Mouse (Mus musculus) frontal cortex, adult (tissue): ENCODE measurements around the gene Limd1.
A peak's percentile ranks its signal among the peaks of the same experiment; 100 is the strongest.
"Not testable (repeated sequence)": the region's sequence is repeated elsewhere in the genome, so short reads cannot be mapped to it uniquely, and the experiment has no call there.

Source experiments
- ATAC-seq: cut with Nextera tagmentation; 2 replicates; pipeline ENCODE4 v1.9.2; 2017; ENCODE audit warnings: mild to moderate bottlenecking, moderate library complexity, mixed read lengths; ENCODE audit not compliant: low TSS enrichment

Limd1 gene

GRCm38 (mm10) chr9:123478586-123479195 lies at the start of gene Limd1:
Gene Limd1 (plus strand): TSS chr9:123478706.
- ATAC-seq = peak; percentile 53

DNA sequence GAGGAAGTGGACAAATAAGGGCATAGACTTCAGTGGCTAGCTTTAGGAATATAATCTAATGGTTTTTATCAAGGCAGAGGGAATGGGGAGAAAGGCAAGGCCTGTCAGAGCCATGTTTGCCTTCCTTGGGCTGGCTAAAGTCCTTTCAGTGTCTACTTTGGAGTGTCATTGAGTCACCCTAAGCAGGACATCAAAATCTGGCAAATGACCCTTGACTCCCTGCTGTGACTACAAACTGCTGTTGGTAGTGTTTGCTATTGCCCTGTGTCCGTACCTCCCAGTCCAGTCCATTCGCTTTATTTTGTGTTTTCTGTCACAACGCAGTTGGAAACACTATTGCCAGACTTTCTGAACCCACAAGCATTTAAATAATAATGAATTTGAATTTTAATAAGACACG lies 48.6 kb upstream of the Limd1 start:
- no peak for ATAC-seq

- ATAC-seq = no peak
Measured at GRCm38 (mm10) chr9:123430973-123431372, 47.5 kb upstream of the Limd1 start.

DNA sequence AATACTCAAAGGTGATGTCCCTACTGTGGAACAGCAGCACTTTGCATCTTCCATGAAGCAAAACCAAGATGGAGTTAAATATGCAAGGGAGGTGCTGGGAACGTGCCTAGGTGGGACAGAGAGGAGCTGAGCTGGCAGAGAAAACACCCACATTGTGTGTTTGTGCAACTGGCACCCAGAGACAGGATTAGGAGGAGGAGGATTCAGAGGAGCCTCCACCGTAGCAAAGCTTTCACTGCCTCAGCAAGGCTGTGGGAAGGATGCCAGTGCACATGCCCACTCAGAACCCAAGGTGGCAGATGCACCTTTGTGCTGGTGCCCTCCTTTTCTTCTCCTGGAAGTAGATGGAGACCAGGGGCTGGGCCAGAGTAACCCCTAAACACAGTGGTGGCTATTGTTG lies 40.3 kb upstream of the Limd1 start:
- ATAC-seq = peak; percentile 81

DNA sequence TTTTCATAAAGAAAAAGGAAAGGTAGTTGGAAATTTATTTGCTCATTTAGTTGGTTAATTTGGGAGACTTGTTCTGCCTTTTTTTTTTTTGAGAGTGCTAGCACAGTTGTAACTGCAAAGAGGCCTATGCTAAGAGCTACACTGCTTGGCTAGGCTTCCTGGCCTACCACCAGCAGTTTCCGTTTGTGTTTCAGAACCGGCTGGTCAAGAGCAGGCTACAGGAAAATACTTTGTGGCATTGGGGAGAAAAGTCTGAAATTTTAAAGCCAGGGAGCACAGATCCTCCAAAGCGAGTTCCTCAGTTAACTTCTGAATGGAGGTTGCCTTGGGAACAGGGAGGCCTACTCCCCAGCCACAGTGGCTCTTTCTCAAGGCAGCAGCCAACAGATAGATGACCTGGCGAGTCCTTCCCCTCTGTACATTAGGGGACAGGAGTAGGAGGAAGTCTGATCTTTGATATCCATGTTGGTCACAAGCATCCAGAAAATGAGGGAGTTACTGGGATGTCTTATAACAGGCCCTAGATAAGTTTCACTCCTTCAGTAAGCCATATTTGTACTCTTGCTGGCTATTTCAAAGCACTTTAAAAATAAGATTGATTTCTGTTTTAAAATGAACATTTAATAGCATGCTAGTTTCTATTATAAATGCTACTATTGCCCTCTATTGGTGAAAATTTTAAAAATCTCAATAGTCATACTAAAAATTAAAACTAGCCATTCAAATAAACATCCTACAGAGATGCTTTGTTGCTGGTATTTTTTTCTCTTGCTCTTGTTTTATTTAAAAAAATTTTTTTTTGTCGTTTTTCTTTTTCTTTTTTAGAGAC lies 38.1 kb upstream of the Limd1 start:
- no peak for ATAC-seq

DNA sequence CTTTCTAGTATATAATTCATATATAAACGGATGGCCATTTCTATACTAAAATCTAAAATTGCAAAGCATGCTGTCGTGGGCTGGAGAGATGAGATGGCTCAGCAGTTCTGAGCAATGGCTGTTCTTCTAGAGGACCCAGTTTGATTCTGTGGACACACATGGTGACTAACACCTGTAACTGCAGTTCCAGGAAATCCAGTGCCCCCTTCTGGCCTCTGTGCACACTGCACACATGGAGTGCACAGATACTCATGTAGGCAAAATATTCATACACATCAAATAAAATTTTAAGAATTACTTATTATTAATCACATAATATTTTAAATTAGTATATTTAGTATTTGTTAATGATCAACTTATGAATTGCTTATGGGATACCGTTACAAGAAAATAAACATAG lies 31.4 kb upstream of the Limd1 start:
- not testable (repeated sequence) for ATAC-seq

- ATAC-seq = peak; percentile 76
Measured at GRCm38 (mm10) chr9:123448594-123448993, 29.9 kb upstream of the Limd1 start.

DNA sequence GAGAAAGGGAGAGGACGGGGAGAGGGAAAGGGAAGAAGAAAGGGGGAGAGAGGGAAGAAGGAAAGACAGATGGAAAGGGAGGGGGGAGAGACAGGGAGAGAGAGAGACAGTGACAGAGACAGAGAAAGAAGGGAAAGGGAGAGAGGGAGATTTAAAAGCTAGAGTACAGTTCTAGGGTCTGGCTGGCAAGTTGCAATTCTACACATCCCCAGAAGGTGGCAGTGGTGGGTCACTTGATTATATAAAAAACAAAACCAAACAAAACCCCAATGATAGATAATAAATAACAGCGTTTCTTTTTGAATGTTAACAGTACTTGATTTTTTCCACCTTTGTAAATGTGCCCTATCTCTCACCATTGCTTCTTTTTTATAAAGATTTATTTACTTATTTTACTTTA lies 28.3 kb upstream of the Limd1 start:
- no peak for ATAC-seq

- ATAC-seq = no peak
Measured at GRCm38 (mm10) chr9:123451772-123452171, 26.7 kb upstream of the Limd1 start.

GRCm38 (mm10) chr9:123456634-123457602 lies 21.6 kb upstream of the Limd1 start:
- ATAC-seq = peak; percentile 78

GRCm38 (mm10) chr9:123457603-123458002 lies 20.9 kb upstream of the Limd1 start:
- no peak for ATAC-seq

GRCm38 (mm10) chr9:123467141-123467620 lies 11.3 kb upstream of the Limd1 start:
- ATAC-seq = peak; percentile 77

DNA sequence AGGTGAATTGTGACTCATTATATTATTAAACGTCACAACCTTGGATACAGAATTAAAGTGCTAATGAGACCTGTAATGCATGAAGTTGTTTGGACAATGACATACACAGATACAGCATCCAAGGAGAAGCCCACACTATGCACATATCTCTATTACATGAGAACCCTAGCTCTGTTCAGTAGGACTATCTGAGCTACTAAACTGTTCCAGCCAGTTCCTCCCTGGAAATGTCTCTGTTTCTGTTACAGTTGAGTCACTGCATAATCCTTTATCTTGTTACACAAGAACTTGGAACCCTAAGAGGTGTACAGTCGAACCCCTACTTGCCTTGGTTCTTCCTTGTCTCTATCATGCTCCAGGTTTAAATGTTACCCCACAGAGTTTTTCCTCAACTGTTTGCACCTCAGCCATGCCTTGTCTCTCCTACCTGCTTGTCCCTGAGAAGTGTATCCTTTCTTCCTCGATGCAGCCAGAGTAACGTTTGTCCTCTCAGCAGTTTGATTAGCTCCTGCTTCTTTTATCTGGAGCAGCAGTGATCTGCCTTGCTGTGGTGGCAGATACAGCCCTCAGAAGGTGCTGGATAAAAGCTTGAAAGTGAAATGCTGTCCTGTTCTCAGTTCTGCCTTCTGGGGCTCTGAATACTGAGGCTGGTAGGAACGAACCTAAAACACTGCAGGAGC lies 10.0 kb upstream of the Limd1 start:
- peak; percentile 59; the same call in 1 of the 2 replicates for ATAC-seq

- ATAC-seq = no peak
Measured at GRCm38 (mm10) chr9:123469087-123469486, 9.4 kb upstream of the Limd1 start.

- ATAC-seq = no peak
Measured at GRCm38 (mm10) chr9:123473377-123473776, 5.1 kb upstream of the Limd1 start.

DNA sequence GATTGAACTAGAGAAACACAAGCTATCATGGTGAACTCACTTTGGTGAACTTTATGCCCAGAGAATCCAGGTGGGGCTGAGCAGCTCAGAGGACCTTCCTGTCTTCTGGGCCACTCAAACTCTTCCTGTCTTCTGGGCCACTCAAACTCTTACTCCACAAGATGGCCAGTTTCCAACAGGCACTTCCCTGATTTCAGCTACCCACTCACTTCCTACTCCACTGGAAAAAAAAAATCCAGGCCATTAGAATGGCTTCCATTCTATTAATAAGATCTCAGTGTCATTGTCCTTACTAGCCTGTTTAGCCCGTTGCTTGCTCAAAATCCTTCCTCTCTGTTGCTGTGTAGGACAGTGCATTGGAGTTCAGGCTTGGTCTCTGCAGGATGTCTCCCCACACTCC lies 2.9 kb upstream of the Limd1 start:
- no peak for ATAC-seq

DNA sequence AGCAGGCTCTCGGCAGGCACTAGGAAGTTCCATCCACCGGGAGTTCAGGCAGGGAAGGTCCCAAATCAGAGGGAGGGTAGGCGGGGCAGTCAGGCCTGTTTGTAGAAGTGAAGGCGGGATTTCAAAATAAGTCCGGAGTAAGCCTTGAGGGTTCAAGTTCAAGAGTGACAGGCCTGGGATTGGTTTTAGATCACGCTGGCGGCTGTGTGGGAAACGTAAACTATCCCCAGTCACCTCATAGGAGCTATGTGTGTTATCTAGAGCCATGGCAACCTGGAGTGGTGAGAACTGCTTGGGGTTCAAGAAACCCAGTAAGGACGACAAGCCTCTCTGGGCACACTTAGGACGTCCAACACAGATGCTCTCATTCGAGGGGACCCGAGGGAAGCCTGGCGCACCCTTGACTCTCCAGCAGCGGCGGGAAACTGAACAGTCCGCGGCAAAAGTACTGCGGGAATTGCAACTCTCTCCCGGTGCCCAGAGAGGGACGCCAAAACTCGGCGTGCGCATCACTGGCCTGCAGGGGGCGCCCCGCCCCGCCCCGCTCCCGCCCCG lies 398 bp upstream of the Limd1 start:
- ATAC-seq = peak; percentile 66

GRCm38 (mm10) chr9:123479196-123479669 lies 727 bp downstream of the Limd1 start:
- no peak for ATAC-seq

DNA sequence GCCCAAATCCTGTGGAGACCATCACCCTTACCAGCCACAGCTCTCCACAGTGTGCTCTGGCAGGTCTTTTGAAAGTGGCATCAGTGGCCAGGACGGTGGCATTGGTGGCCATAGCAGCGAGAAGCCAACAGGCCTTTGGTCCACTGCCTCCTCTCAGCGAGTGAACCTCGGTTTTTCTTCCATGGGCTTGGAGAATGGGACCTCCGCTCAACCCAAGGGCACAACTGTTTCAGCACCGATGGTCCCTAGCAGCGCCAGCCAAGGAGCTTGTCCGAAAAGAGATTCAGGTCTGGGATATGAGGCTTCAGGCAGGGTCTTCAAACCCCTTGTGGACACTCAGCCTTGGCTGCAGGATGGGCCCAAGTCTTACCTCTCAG lies 1.4 kb downstream of the Limd1 start:
- no peak for ATAC-seq

DNA sequence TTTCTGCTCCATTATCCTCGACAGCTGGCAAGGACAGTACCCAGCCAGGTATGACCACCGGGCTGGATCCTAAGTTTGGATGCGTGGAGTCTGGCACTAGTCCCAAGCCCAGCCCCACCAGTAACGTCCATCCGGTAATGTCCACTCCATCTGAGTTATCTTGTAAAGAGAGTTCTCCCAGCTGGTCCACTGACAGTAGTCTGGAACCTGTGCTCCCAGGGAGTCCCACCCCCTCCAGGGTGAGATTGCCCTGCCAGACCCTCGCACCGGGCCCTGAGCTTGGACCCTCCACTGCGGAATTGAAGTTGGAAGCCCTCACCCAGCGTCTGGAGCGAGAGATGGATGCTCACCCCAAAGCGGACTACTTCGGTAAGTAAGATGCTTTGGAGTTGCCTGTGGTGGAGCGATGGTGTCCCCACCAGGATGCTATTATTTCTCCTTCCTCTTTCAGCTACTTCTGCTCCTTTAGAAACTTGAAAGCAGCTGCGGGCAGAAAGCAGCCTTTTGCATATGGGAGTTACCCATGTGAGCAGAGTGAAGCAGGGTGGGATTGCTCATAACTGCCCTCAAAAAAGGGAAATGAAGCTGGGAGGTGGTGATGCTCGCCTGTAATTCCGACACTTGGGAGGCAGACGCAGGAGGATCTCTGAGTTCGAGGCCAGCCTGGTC lies 1.9 kb downstream of the Limd1 start:
- ATAC-seq = no peak
